Mouse (Mus musculus): ENCODE measurements around the gene Ak9.

The Ak9 gene

GRCm38 (mm10) chr10:41303639-41304444 lies at the start of gene Ak9:
Ak9 (plus strand) TSS chr10:41303980.
- peak; percentile 93 for DNase-seq

DNA sequence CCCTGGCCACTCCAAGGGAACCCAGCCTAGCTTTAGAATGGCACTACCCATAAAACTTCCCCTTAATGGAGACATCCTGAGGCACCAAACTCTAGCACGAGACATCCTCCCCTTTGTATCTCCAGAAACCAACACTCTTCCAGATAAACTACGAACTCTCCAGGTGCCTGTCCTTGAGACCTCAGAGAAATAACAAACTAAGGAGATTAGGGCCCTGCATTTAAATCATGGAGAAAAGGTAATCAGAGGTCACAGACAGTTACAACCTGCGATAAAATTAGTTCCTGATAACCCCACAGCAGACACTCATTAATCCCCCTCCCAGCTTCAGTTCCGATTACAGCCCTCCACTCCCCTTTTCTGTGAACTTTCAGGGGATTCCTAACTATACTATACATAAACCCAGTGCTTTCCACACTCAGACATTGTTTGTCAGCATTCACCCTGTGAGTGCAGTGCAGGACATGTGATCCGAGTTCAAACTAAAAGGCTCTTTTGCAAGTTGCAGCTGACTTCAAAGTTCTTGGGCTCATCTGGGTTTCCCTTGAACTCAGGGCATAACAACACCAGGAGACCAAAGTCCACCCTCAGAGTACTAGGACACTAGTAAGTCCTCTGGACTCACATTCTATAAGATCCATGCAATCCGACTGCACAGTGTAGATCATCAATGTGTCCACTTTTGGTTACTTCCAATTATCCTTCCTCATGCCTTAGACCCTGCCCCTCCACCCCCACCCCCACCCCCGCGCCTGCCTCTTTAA lies 43.4 kb upstream of the Ak9 start:
- no peak for DNase-seq

DNA sequence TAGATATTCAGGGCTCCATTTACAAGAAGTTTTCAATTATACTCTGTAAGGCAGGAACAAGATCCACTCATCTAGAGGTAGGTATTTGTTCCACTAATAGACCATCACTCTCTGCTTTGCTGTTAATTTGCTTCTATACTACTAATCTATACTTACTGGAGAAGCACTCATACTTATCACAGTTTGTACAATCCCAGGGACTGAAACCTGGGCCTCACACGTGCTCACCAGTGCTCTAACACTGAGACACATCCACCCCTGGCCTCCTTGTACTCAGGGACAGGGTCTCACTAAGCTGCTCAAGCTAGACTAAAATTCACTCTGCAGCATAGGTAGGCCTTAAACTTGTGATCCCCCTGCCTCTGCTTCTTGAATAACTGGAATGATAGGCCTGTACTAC lies 42.6 kb upstream of the Ak9 start:
- no peak for DNase-seq

DNA sequence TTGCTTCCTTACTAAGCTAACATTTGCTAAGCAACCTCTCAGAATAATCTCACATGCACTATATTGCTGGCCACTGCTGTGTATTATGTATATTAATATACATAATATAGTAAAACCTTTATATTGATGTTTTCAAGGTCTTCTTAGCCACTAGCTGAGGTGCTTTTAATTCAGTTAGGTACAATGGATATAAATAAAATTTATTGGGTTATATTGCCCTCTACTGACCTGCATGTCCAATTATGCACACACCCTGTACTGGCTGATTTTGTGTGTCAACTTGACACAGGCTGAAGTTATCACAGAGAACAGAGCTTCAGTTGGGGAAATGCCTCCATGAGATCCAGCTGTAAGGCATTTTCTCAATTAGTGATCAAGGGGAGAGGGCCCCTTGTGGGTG lies 41.9 kb upstream of the Ak9 start:
- no peak for DNase-seq

DNA sequence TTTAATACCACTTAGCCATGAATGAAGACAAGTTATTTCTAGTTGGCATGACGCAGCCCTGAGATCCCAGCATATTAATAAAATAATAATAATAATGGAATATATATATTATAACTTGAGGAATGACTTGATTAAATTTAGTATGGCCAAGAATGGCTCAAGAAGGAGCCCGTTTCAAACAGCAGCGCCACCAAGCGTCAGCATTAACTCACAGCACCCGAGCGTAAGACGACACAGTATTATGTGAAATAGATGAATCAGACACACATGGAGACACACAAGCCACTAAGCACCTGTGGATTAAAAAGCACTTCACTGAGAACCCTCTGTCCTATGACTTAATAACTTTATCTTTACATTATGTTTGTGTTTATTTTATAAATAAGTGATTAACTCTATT lies 31.9 kb upstream of the Ak9 start:
- peak; percentile 63 for DNase-seq

DNA sequence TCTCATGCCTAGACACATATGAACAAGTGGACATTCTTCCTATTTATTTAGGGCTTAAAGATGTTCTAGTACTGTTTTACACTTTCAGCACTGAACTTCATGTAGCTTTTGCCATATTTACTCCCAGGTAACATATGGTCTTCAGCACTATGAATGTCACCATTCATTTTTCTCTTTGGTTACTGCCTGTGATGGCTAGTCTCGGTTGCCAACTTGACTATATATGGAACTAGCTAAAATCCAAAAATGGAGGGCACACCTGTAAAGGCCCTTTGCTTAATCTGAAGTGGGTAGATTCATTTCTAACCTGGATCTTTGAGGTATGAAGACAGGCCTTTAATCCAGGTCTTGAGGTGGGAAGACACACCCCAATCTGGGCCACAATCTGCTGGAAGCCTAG lies 28.9 kb upstream of the Ak9 start:
- no peak for DNase-seq

DNA sequence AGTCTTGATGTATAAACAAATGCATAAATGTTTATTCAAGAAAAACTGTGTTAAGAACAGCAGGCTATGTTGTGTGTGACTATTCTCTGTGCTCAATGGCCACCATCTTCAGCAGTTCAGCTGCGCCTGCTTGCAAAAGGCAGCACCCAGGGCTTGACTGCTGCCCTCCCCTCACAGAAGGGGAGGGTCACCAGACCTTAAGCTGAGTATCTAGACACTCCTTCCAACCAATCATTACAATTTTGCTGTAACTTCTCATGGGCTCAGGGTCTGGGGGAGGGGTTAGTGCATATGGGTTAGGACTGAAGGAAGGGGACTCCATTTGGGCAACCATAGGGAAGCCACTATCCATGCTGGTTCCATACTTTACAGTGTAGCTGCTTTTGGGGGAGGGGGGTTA lies 25.0 kb upstream of the Ak9 start:
- no peak for DNase-seq

GRCm38 (mm10) chr10:41280177-41280576 lies 23.6 kb upstream of the Ak9 start:
- no peak for DNase-seq

DNA sequence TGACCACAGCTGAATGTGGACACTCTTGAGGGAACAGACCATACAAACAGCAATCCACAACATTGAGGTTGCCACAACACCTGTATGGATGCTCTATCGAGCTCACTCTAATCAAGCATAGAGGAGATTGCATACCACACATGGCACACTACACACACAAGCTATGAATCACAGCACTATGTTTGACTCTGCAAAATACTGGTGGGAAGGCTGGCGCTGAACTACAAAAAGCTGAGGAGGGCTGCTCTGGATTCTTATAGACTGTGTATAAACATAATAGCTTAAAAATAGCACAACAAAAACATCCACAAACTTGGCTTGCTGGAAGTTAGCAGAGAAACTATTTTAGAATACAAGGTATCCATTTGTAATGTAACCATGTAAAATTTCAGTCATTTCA lies 23.0 kb upstream of the Ak9 start:
- DNase-seq: no peak

- no peak for DNase-seq
These were observed 21.7 kb upstream of the Ak9 start for GRCm38 (mm10) chr10:41282086-41282485.

DNA sequence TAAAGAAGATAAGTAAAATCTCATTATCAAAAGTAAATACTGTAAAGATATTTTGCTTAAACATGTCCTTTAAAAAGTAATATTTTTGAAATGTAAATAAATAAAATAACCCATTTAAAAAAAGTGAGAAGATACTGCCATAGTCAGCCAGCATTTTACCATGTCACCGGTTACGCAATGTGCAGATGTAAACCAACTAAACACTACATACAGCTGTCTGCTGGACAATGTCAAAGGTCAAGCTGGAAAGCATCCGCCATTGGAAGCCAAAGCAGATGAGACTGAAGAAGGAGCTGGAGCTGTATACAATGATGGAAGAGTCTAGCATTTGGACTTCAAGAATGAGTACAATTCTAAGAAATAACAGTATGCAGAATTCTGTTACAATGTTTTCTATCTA lies 16.2 kb upstream of the Ak9 start:
- no peak for DNase-seq

DNA sequence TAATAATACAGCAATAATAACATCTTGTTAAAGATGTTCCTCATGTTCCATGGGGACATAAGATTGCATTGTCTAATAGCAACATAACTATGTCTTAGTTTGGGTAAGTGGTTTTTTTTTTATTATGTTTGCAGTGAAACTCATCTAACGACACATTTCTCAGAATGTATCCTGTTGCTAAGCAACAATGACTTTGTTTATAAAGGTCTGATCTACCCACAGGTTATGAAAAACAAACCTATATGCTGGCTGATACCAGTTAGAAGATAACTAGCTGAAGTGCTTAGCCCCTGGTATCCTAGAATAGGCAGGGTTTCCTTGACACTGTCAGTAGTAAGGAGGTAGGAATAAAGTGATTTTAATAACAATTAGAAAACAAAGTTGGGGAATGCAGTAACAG lies 15.7 kb upstream of the Ak9 start:
- DNase-seq: no peak

DNA sequence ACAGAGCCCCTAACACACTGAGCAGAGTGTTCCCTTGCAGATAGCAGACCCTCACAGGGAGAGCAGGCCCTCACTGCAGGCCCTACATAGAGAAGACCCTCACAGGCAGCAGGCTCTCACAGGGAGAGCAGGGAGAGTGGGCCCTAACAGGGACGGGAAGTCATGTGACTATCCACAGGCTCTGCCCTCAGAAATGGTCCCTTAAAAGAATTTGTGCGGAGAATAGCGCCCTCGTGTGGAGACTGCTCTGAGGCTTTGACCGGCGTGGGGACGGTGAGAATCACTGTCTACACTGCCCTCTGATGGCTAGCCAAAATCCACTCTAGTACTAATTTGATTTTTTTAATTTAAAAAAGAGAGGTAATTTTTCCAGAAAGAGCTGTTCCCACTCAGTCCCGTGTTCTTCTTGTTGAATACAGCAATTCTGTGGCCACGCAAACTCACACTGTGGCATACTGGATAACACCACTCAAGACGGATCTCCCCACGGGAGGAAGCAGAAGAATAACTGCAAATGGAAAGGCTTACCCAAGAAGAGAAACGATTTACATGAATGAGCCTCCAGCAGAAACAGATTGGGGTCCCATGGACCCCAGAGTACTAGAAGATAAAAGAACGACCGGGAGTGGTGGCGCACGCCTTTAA lies 14.9 kb upstream of the Ak9 start:
- peak; percentile 94 for DNase-seq

DNA sequence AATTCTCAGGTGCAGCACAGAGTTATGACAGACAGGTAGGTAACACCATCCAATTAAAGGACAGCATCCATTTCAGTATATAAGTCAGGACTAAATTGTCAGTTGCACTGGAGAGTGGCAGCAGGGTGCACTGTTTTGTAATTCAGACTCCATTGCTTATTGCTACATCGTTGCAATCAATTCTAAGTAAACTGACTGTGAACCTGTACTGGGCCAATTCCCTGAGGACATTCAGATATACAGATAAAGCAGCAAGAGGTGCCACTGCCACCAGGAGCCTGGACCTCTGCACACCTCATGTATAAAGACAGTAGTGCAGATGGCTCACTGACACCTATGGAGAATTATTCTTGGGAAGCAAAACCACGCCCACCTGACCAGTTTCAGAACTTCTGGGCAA lies 12.8 kb upstream of the Ak9 start:
- DNase-seq: no peak

- DNase-seq: peak; percentile 82
These were observed 10.8 kb upstream of the Ak9 start for GRCm38 (mm10) chr10:41293019-41293418.

DNA sequence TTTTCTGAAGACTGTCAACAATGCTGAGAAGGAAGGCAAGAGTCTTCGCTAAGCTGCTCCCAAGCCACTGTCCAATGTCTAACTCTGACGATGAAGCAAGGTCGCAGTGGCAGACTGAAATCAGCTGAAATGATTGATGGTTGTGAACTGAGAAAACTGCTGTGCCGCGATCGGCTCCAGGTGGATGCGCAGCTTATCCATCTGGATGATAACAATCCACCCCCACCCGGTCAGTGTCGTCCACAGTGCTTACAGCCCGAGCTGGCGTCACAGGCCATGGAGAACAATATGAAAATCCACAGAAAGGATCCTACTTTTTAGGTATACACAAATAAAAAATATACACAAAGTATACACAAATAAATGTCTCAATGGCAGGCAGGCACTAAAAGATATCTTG lies 9.0 kb upstream of the Ak9 start:
- no peak for DNase-seq

DNA sequence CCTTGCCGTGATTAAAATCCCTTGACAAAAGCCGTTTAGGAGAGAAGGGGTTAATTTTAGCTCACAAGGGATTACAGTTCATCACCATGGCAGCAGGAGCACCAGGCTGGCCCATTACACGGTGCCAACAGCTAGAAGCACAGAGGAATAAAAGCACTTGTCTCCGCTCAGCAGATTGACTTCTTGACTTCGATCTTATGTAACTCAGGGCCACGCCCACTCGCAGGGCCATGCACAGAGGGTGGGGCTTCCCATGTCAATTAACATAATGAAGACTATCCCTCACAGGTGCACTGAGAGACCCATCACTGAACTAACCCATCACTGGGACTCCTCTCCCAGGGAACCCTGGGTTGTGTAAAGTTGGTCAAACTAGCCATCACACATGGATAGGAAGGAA lies 8.6 kb upstream of the Ak9 start:
- DNase-seq: peak; percentile 46

DNA sequence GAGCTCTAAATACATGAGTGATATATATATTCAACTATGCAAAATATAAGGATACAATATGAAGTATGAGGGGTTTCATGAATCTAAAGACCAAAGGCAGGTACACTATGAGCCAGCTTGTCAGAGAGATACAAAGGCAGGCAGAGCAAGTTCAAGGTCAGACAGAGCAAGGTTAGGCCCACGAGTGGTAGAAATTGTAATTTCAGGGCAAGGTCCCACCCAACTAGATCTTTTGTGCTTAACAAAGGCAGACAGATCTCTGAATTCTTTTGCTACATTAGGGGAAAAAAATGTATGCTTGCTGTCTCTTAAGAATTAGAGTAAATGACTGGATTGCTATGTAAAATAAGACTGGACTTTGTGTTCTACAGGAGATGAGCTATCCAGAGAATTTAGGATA lies 3.6 kb upstream of the Ak9 start:
- DNase-seq: no peak

DNA sequence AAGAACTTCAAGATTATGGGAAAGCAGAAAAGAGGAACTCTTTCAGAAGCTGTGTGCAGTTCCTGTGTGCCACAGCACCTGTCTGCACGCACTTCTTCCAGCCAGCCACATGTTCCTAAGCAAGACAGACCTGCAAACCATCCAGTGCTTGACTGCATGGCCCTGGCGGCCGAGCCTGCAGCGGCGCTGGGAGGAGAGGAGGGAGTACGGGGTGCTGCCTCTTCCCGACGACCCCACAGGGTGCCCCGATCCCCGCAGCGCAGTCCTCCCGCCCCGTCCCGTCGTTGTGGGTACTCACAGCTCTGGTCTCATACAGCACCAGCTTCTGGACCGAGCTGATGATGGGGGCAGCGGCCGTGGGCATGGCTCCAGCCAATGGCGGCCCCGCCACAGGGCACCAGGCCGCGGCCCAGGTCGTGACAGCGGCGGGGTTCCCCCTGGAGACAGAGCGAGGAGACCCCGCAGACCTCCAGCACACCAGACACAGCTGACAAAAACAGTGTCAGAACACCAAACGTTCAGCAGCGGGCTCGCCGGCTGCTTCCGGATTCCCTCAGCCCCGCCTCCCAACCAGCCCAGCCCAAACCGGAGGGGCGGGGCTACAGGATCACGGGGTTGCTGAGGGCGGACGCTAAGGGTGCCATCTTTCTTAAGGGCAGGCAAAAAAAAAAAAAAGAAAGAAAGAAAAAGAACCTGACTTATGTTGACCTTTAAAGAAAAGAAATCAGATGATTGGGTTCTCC lies 920 bp upstream of the Ak9 start, which contains the start of gene Fig4:
TSS of gene Fig4 (minus strand) at position 572 of the 743 bp plus-strand sequence.
- peak; percentile 95 for DNase-seq

DNA sequence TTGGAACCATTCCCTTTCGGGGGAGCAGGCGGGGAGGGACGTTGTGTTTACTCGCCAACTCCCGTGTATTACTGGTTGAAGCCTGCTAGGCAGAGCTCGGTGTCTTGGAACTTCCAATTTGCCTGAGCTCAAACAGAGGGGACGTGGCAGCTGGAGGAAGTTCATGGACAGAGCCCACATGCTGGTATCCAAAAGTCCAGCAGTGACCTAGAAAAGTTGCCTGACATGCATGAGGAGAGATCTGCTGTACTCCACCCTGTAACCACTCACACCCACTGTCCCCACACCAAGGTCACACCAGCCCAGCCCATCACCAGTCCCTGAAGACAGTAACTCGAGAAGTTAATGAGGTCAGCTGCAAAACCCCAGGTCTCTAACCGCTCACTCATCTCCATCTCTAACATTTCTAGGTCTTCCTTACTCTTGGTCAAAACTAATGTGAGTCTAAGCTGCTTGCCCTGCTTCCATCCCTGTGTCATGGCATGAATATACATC lies 1.2 kb downstream of the Ak9 start:
- no peak for DNase-seq

GRCm38 (mm10) chr10:41308205-41308604 lies 4.4 kb downstream of the Ak9 start:
- DNase-seq: no peak

- DNase-seq: no peak
These were observed 12.1 kb downstream of the Ak9 start for GRCm38 (mm10) chr10:41315866-41316265.

- DNase-seq: no peak
These were observed 28.8 kb downstream of the Ak9 start for GRCm38 (mm10) chr10:41332533-41333043.

Data from embryo, embryonic 11 days (tissue).